Mouse (Mus musculus) adrenal gland, postnatal 14 days (tissue): Measurements from ENCODE around the gene Cks1b. TPM values are rescaled to one million over a fixed set of nuclear protein-coding genes. Genes with fewer than 3 reads are reported as not detected.
A peak's percentile ranks its signal among the peaks of the same experiment; 100 is the strongest.

Experiments used
- DNase-seq: peaks from one replicate; pipeline ENCODE4 v3.0.0; 2021; ENCODE audit warnings: mixed read lengths
- total RNA-seq: library from RNA; stranded (reverse); gene quantifications from 2 replicates; pipeline ENCODE4 v1.2.3, GENCODE M21; 2021

Gene Cks1b
- total RNA-seq, 1 experiment from 2014 or later, result 34.9 TPM

DNA sequence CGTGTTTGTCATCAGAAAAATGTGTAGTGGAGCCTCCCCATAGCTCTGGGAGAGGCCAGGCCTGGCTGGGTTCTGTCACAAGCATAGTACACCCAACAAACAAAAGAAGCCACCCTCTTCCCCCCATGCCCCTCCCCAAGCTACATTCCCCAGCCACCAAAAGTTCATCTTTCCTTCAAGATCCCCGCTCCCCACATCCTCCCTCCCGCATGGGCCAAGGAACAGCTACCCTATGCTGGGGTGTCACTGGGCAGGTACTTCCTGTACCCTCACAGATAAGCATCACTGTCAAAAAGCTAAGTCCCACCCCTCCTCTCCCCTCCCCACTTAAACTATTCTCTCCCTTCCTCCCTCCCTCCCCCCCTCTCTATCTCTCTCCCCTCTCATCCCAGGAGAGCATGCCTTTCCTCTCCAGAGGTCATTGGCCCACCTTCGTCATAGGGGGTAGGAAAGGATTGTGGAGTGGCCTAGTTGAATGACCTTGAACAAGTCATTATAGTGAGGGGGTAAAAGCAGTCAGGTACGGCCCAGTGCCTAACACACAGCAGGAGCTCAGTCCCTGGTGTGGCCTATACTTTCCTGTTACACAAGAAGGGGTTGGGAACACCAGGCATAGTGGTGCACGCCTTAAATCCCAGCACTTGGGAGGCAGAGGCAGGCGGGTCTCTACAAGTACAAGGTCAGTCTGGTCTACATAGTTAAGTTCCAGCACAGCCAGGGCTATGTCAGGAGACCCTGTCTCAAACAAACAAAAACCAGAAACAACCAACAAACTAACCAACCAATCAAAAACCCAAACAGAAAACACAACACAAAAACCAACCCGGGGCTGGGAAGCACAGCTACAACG, 35.9 kb downstream of the Cks1b start:
- DNase-seq, result no peak

DNA sequence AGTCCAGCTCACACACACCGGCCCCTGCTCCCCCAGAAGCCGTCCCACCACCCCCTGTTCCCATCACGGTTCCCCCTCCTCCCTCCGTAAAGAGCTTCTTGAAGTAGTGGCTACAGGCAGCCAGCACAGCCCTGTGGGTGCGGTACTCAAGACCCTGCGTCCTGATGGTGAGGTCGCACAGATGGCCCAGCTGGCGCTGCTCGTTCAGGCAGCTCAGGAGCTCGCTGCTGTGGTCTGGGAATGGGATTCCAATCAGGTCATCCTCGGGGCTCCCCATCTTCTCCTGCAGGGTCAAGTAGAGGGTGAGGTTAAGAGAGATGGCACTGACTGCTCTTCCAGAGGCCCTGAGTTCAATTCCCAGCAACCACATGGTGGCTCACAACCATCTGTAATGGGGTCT, 37.0 kb downstream of the Cks1b start:
- DNase-seq, result no peak

DNA sequence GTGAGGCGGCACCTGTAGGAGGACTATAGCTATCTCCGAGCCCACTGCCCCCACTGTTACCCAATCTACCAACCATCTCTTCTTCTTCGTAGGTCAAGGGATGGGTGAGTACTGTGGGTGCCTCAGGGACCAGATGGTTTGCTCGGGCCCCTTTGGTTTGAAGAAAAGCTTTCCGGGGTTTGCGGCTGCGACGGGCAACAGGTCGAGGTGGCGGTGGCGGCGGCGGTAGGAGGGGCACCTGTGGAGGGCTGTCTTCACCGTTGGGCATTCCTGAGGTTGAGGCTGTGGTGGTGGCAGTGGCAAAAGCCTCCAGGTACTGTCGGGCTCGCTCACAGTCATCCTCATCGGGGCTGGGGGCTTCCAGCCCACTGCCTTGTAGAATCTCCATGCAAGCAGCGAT, 37.5 kb downstream of the Cks1b start:
- DNase-seq, result no peak

DNA sequence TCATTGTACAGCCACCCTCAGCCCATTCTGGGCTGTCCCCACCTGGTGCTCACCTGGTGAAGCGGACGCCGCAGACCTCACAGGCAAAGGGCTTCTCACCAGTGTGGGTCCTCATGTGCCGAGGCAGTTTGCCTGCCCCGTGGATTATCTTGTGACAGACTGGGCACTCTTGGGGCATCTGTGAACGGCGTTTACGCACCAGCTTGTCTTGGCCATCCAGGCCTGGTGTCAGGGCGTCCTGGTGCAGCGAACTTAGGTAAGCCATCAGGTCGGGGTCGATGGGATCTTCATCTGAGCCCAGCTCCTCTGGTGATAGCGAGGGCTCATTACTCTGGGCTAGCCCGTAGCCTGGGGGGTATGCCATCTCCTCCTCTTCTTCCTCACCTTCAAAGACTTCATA, 37.9 kb downstream of the Cks1b start:
- DNase-seq, result no peak

- peak; percentile 66 for DNase-seq
Observed at GRCm38 (mm10) chr3:89379388-89380131, 38.6 kb downstream of the Cks1b start.

DNA sequence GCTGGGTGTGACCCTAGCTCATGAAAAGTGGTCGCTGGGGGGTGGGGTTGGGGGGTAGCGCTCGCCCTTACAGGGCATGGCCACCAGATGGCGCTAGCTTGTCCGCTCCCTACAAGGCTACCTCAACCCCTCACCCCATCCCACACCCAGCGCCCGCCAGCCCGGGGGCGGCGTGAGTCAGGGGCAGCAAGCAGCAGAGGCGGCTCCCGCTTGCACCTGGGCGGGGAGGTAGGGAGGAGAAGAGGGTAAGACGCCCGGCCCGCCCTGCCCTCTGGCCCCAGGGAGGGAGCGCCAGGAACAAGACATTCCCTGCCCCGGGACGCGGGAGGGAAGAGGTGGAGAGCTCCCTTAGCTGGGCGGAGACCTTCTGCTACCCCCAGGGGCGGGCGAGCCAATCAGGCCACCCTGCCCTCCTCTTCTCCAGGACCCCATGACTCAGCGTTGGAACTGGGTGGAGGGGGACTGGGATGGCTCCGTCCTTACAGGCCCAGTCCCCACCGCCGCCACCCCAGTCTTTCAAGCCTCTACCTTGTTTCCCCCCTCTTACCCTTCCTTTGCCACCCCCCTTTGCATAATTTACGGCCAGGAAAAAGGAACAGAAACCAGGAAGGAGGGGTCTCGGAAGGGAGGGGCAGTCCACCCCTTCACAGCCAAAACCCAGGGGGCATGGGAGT, 39.7 kb downstream of the Cks1b start:
- peak; percentile 88 for DNase-seq

DNA sequence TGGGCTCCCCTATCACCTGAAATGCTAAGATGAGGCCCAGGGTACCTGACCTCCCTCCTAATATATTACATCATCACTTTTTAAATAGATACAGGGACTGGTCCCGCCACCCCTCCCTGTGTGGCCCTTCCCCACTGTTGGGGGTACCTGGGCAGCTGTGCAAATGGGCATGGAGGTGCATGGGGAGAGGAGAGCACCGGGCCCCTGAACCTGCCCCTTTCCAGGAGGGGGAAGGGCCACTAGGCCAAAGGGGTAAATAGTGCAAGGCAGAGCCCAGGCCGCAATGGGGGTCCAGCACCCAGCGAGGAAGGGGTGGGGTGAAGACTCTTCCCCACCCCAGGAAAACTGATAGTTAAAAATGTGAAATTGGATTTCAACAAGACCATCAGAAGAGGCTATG, 40.4 kb downstream of the Cks1b start:
- no peak for DNase-seq

GRCm38 (mm10) chr3:89373581-89374231, 44.5 kb downstream of the Cks1b start:
- DNase-seq, result no peak

GRCm38 (mm10) chr3:89367338-89367737, 50.8 kb downstream of the Cks1b start:
- DNase-seq, result no peak

- DNase-seq, result no peak
Observed at GRCm38 (mm10) chr3:89365486-89366414, 52.4 kb downstream of the Cks1b start.

Other genes with a start within 250 kb of the Cks1b start
- 75.4 and 76.9 TPM in 2 replicates for gene Scamp3, start 240.9 kb downstream of the Cks1b start, total RNA-seq
- gene Fam189b, start 235.2 kb downstream of the Cks1b start, total RNA-seq, result 15.0 and 21.1 TPM in 2 replicates
- 52.4 and 57.5 TPM in 2 replicates for gene Gba, start 215.5 kb downstream of the Cks1b start, total RNA-seq
- gene Thbs3, start 203.2 kb downstream of the Cks1b start, total RNA-seq, result 9.0 and 12.7 TPM in 2 replicates
- gene Mtx1, start 191.3 kb downstream of the Cks1b start, total RNA-seq, result 152 and 162 TPM in 2 replicates
- gene Muc1, start 189.3 kb downstream of the Cks1b start, total RNA-seq, result 0.64 and 1.3 TPM in 2 replicates
- 95.0 and 110 TPM in 2 replicates for gene Krtcap2, start 172.4 kb downstream of the Cks1b start, total RNA-seq
- 1.4 and 3.2 TPM in 2 replicates for gene Trim46, start 172.1 kb downstream of the Cks1b start, total RNA-seq
- gene Dpm3, start 159.0 kb downstream of the Cks1b start, total RNA-seq, result 107 and 116 TPM in 2 replicates
- gene Slc50a1, start 147.8 kb downstream of the Cks1b start, total RNA-seq, result 40.4 and 54.7 TPM in 2 replicates
- gene Efna1, start 137.2 kb downstream of the Cks1b start, total RNA-seq, result 19.1 and 21.9 TPM in 2 replicates
- 0.38 and 0.59 TPM in 2 replicates for gene Efna3, start 95.4 kb downstream of the Cks1b start, total RNA-seq
- gene Efna4, start 80.4 kb downstream of the Cks1b start, total RNA-seq, result 0.26 and 0.68 TPM in 2 replicates
- gene Adam15, start 68.4 kb downstream of the Cks1b start, total RNA-seq, result 66.0 and 79.5 TPM in 2 replicates
- gene Dcst2, start 56.4 kb downstream of the Cks1b start, total RNA-seq, result 0.68 and 0.70 TPM in 2 replicates
- gene Dcst1, start 53.1 kb downstream of the Cks1b start, total RNA-seq, result 0.30 and 0.71 TPM in 2 replicates
- 67.1 and 72.7 TPM in 2 replicates for gene Zbtb7b, start 23.6 kb downstream of the Cks1b start, total RNA-seq
- 0.26 TPM in 1 of 2 replicates, not detected in the other for gene Lenep, start 15.6 kb downstream of the Cks1b start, total RNA-seq
- 42.2 and 43.8 TPM in 2 replicates for gene Flad1, start 6.5 kb downstream of the Cks1b start, total RNA-seq
- 80.5 and 94.6 TPM in 2 replicates for gene Shc1, start 60 bp upstream of the Cks1b start, total RNA-seq
- gene Pygo2, start 11.8 kb upstream of the Cks1b start, total RNA-seq, result 36.4 and 48.3 TPM in 2 replicates
- gene Pbxip1, start 18.3 kb upstream of the Cks1b start, total RNA-seq, result 43.9 and 48.7 TPM in 2 replicates
- 16.6 and 19.0 TPM in 2 replicates for gene Pmvk, start 36.2 kb upstream of the Cks1b start, total RNA-seq
- gene Kcnn3, start 101.8 kb upstream of the Cks1b start, total RNA-seq, result 5.3 and 5.7 TPM in 2 replicates